Mouse (Mus musculus): ENCODE measurements around the gene AI854703. TPM values are rescaled to one million over a fixed set of nuclear protein-coding genes. Genes with fewer than 3 reads are reported as not detected.

AI854703 gene
- polyA plus RNA-seq, 2 experiments, result 0.76 to 1.1 TPM

- Histone ChIP-seq H3K4me1 (ENCODE audit: control insufficient read depth, insufficient read depth, low read length) (no peaks in the 10 kb centered on the region), H3K27me3 (ENCODE audit: control insufficient read depth, insufficient read depth, low read length) (no peaks in the 10 kb centered on the region), H3K9ac (ENCODE audit: low read depth, low read length, severe bottlenecking) (no peak overlapping the region), H3K4me3 (replicated peaks; ENCODE audit: low read length) (no peak overlapping the region), H3K4me2 (replicated peaks; ENCODE audit: low read depth, low read length, severe bottlenecking) (no peak overlapping the region), H3K36me3 (ENCODE audit: control insufficient read depth, insufficient read depth, low read length) (no peaks in the 10 kb centered on the region), H3K9me3 (ENCODE audit: control insufficient read depth, low read length) (no peaks in the 10 kb centered on the region), H3K27ac (replicated peaks; ENCODE audit: low read depth, low read length) (no peak overlapping the region)
- TF ChIP-seq POLR2A (IDR thresholded peaks at IDR 0.05; ENCODE audit: borderline replicate concordance, extremely low read depth, insufficient read depth, insufficient read length), result no peak
- ATAC-seq (ENCODE audit: low FRiP score, low read depth) (no peak), DNase-seq (ENCODE audit: low spot score) (no peak)
- WGBS, result 29% methylated on average over 7 of the region's 7 CpGs
Observed at GRCm38 (mm10) chr6:48666159-48666586, 39.6 kb downstream of the AI854703 start.

- TF ChIP-seq POLR2A (IDR thresholded peaks at IDR 0.05; ENCODE audit: borderline replicate concordance, extremely low read depth, insufficient read depth, insufficient read length), result no peak
- Histone ChIP-seq H3K4me3 (replicated peaks; ENCODE audit: low read length) (no peak overlapping the region), H3K4me2 (replicated peaks; ENCODE audit: low read depth, low read length, severe bottlenecking) (no peak overlapping the region), H3K27ac (replicated peaks; ENCODE audit: low read depth, low read length) (no peak overlapping the region), H3K9ac (ENCODE audit: low read depth, low read length, severe bottlenecking) (no peak overlapping the region), H3K36me3 (ENCODE audit: control insufficient read depth, insufficient read depth, low read length) (no peaks in the 10 kb centered on the region), H3K4me1 (ENCODE audit: control insufficient read depth, insufficient read depth, low read length) (no peaks in the 10 kb centered on the region), H3K9me3 (ENCODE audit: control insufficient read depth, low read length) (no peaks in the 10 kb centered on the region), H3K27me3 (ENCODE audit: control insufficient read depth, insufficient read depth, low read length) (no peaks in the 10 kb centered on the region)
- DNase-seq (ENCODE audit: low spot score), result no peak
- ATAC-seq (ENCODE audit: low FRiP score, low read depth), result no peak
Observed at GRCm38 (mm10) chr6:48668022-48668421, 41.5 kb downstream of the AI854703 start.

- no peak overlapping the region for H3K9ac ChIP-seq (ENCODE audit: low read depth, low read length, severe bottlenecking)
- no peak for ATAC-seq (ENCODE audit: low FRiP score, low read depth)
Observed at GRCm38 (mm10) chr6:48669446-48669969, 42.9 kb downstream of the AI854703 start.

GRCm38 (mm10) chr6:48674291-48675058 lies 47.9 kb downstream of the AI854703 start:
- ATAC-seq (ENCODE audit: low FRiP score, low read depth) (no peak), DNase-seq (ENCODE audit: low spot score) (no peak)
- Histone ChIP-seq H3K27me3 (ENCODE audit: control insufficient read depth, insufficient read depth, low read length) (no peaks in the 10 kb centered on the region), H3K9ac (ENCODE audit: low read depth, low read length, severe bottlenecking) (no peak overlapping the region), H3K36me3 (ENCODE audit: control insufficient read depth, insufficient read depth, low read length) (no peaks in the 10 kb centered on the region), H3K4me3 (replicated peaks; ENCODE audit: low read length) (no peak overlapping the region), H3K9me3 (ENCODE audit: control insufficient read depth, low read length) (no peaks in the 10 kb centered on the region), H3K4me1 (ENCODE audit: control insufficient read depth, insufficient read depth, low read length) (no peaks in the 10 kb centered on the region), H3K27ac (replicated peaks; ENCODE audit: low read depth, low read length) (no peak overlapping the region), H3K4me2 (replicated peaks; ENCODE audit: low read depth, low read length, severe bottlenecking) (no peak overlapping the region)
- WGBS, result 95% methylated on average over 9 of the region's 9 CpGs
- TF ChIP-seq POLR2A (IDR thresholded peaks at IDR 0.05; ENCODE audit: borderline replicate concordance, extremely low read depth, insufficient read depth, insufficient read length), result no peak

More at GRCm38 (mm10) chr6:48669446-48669969, 42.9 kb downstream of the AI854703 start:
- Histone ChIP-seq H3K4me2 (replicated peaks; ENCODE audit: low read depth, low read length, severe bottlenecking) (no peak overlapping the region), H3K27ac (replicated peaks; ENCODE audit: low read depth, low read length) (no peak overlapping the region), H3K4me1 (ENCODE audit: control insufficient read depth, insufficient read depth, low read length) (no peaks in the 10 kb centered on the region), H3K9me3 (ENCODE audit: control insufficient read depth, low read length) (no peaks in the 10 kb centered on the region), H3K4me3 (replicated peaks; ENCODE audit: low read length) (no peak overlapping the region), H3K36me3 (ENCODE audit: control insufficient read depth, insufficient read depth, low read length) (no peaks in the 10 kb centered on the region), H3K27me3 (ENCODE audit: control insufficient read depth, insufficient read depth, low read length) (no peaks in the 10 kb centered on the region)
- TF ChIP-seq POLR2A (IDR thresholded peaks at IDR 0.05; ENCODE audit: borderline replicate concordance, extremely low read depth, insufficient read depth, insufficient read length), result no peak
- no peak for DNase-seq (ENCODE audit: low spot score)
- 57% methylated on average over 2 of the region's 2 CpGs for WGBS

- no peak for TF ChIP-seq POLR2A (IDR thresholded peaks at IDR 0.05; ENCODE audit: borderline replicate concordance, extremely low read depth, insufficient read depth, insufficient read length)
- Histone ChIP-seq H3K27ac (replicated peaks; ENCODE audit: low read depth, low read length) (no peak overlapping the region), H3K36me3 (ENCODE audit: control insufficient read depth, insufficient read depth, low read length) (no peaks in the 10 kb centered on the region), H3K4me3 (replicated peaks; ENCODE audit: low read length) (peak overlapping the region; percentile 24), H3K9me3 (ENCODE audit: control insufficient read depth, low read length) (no peaks in the 10 kb centered on the region), H3K9ac (ENCODE audit: low read depth, low read length, severe bottlenecking) (0 out of 2 replicates have a peak overlapping the region, but pooled peaks have one; percentile 4), H3K4me1 (ENCODE audit: control insufficient read depth, insufficient read depth, low read length) (no peaks in the 10 kb centered on the region), H3K27me3 (ENCODE audit: control insufficient read depth, insufficient read depth, low read length) (no peaks in the 10 kb centered on the region), H3K4me2 (replicated peaks; ENCODE audit: low read depth, low read length, severe bottlenecking) (peak overlapping the region; percentile 32)
- ATAC-seq (ENCODE audit: low FRiP score, low read depth), result no peak
- 49% methylated on average over 10 of the region's 10 CpGs for WGBS
- DNase-seq (ENCODE audit: low spot score), result no peak
Observed at GRCm38 (mm10) chr6:48675400-48675930, 48.9 kb downstream of the AI854703 start.
